Mouse (Mus musculus): Measurements from ENCODE around the gene Ptger2. TPM values are rescaled to one million over a fixed set of nuclear protein-coding genes. Genes with fewer than 3 reads are reported as not detected.

The Ptger2 gene
- polyA plus RNA-seq, 1 experiment from 2014 or later = 0.27 TPM

DNA sequence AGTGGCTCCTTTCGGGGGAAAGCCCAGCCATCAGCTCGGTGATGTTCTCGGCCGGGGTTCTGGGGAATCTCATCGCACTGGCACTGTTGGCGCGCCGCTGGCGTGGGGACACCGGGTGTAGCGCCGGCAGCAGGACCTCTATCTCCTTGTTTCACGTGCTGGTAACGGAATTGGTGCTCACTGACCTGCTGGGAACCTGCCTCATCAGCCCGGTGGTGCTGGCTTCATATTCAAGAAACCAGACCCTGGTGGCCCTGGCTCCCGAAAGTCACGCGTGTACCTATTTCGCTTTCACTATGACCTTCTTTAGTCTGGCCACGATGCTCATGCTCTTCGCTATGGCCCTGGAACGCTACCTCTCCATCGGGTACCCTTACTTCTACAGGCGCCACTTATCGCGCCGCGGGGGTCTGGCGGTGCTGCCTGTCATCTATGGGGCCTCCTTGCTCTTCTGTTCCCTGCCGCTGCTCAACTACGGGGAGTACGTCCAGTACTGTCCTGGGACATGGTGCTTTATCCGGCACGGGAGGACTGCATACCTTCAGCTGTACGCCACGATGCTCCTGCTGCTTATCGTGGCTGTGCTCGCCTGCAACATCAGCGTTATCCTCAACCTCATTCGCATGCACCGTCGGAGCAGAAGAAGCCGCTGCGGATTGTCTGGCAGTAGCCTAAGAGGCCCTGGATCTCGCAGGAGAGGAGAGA is 1.2 kb downstream of the Ptger2 start:
- Histone ChIP-seq H3K27ac (ENCODE audit: low read depth, low read length) (no peak overlapping the region), H3K27me3 (replicated peaks; ENCODE audit: control insufficient read depth, insufficient read depth, low read length) (0 out of 2 replicates have a peak, but pooled peaks cover 6% of the 10 kb centered on the region), H3K36me3 (ENCODE audit: control insufficient read depth, insufficient read depth, low read length) (no peaks in the 10 kb centered on the region), H3K4me3 (ENCODE audit: low read depth, low read length) (peak overlapping the region; percentile 40), H3K9me3 (replicated peaks; ENCODE audit: control insufficient read depth, low read length) (no peaks in the 10 kb centered on the region), H3K4me1 (ENCODE audit: control insufficient read depth, insufficient read depth, low read length) (peaks cover 3% of the 10 kb centered on the region; the same call in 1 of the 2 replicates), H3K4me2 (ENCODE audit: low read length) (peak overlapping the region; percentile 87), H3K9ac (ENCODE audit: low read length) (peak overlapping the region; percentile 59)
- 1% methylated on average over 45 of the region's 45 CpGs for WGBS
- peak; percentile 31 for DNase-seq (ENCODE audit: low spot score)
- ATAC-seq = peak; percentile 62

DNA sequence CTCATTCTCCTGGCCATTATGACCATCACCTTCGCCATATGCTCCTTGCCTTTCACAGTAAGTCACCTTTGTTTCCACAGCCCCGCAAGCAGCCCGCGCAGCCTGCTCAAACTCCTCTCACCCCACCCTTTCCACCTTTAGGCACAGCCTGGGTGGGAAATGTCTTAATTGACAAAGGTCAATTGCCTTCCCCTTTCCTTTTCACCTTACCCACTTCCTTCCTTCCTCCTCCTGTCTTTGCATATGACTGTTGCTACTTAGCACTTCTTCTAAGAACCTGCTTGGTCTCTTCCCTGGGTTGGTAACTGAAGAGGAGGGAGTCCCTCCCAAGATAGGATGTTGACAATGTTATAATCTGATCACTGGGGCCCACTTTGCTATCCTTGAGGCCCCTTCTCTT is 1.8 kb downstream of the Ptger2 start:
- Histone ChIP-seq H3K4me2 (ENCODE audit: low read length) (peak overlapping the region; percentile 87), H3K27ac (ENCODE audit: low read depth, low read length) (no peak overlapping the region), H3K9ac (ENCODE audit: low read length) (peak overlapping the region; percentile 59), H3K36me3 (ENCODE audit: control insufficient read depth, insufficient read depth, low read length) (no peaks in the 10 kb centered on the region), H3K4me1 (ENCODE audit: control insufficient read depth, insufficient read depth, low read length) (peaks cover 3% of the 10 kb centered on the region; the same call in 1 of the 2 replicates), H3K27me3 (replicated peaks; ENCODE audit: control insufficient read depth, insufficient read depth, low read length) (0 out of 2 replicates have a peak, but pooled peaks cover 6% of the 10 kb centered on the region), H3K9me3 (replicated peaks; ENCODE audit: control insufficient read depth, low read length) (no peaks in the 10 kb centered on the region), H3K4me3 (ENCODE audit: low read depth, low read length) (peak overlapping the region; percentile 40)
- no peak for ATAC-seq
- 31% methylated on average over 4 of the region's 4 CpGs for WGBS
- no peak for DNase-seq (ENCODE audit: low spot score)

DNA sequence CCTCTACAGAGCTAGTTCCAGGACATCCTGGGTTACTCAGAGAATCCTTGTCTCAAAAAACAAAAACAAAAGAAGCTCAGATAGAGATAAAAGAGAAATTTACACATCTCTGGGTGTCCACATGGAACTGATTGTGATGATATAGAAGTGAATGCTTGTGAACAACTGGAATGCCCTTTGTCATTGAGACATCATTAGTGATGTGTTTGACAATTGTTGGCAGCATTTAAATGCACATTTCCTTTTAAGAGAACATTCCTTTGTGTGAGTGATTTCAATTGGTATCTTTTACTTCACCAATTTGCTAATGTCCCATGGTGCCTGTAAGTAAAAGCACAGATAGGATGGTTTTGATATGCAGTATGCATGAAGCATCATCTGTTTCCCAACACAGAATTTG is 6.3 kb downstream of the Ptger2 start:
- DNase-seq (ENCODE audit: low spot score) = no peak
- Histone ChIP-seq H3K27me3 (replicated peaks; ENCODE audit: control insufficient read depth, insufficient read depth, low read length) (0 out of 2 replicates have a peak, but pooled peaks cover 3% of the 10 kb centered on the region), H3K9me3 (replicated peaks; ENCODE audit: control insufficient read depth, low read length) (no peaks in the 10 kb centered on the region), H3K36me3 (ENCODE audit: control insufficient read depth, insufficient read depth, low read length) (no peaks in the 10 kb centered on the region), H3K4me3 (ENCODE audit: low read depth, low read length) (no peak overlapping the region), H3K9ac (ENCODE audit: low read length) (no peak overlapping the region), H3K4me2 (ENCODE audit: low read length) (no peak overlapping the region), H3K4me1 (ENCODE audit: control insufficient read depth, insufficient read depth, low read length) (no peaks in the 10 kb centered on the region; the same call in 1 of the 2 replicates), H3K27ac (ENCODE audit: low read depth, low read length) (no peak overlapping the region)
- ATAC-seq = no peak

DNA sequence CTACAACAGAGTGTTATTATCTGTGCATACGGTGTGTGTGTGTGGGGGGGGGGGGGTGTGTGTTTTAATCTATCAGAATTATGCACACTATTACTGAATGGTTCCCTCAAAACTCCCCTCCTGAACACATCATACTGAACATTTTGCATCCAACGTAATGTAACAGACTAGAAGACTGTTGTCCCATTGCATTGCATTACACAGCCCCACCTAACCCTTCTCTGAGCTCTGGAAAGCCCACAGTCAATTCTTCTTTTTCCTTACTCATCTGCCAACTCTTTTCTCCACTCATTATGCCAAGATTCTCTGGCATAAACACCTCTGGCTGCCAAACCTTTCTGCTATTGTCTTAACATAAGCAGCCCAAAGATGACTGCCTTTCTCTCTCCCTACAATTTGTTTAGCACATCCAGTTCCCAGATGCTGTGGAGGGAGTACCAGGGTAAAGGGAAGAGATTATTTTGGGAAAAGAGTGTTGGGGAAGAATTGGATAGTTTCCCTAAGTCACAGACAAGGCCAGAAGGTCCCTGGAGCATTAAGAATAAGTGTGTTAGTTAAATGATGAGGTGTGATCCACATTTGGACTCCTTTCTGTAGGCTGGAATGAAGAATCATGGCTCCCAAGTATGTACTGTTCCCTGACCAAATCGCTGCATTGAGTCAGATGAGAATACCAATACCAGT is 12.2 kb downstream of the Ptger2 start:
- no peaks in the 10 kb centered on the region for H3K4me1 ChIP-seq (ENCODE audit: control insufficient read depth, insufficient read depth, low read length)
- ATAC-seq = no peak
- DNase-seq (ENCODE audit: low spot score) = no peak
- H3K36me3 ChIP-seq (ENCODE audit: control insufficient read depth, insufficient read depth, low read length) = no peaks in the 10 kb centered on the region
- no peak overlapping the region for H3K4me2 ChIP-seq (ENCODE audit: low read length)
- no peak overlapping the region for H3K27ac ChIP-seq (ENCODE audit: low read depth, low read length)
- no peak overlapping the region for H3K9ac ChIP-seq (ENCODE audit: low read length)
- H3K4me3 ChIP-seq (ENCODE audit: low read depth, low read length) = no peak overlapping the region
- no peaks in the 10 kb centered on the region for H3K27me3 ChIP-seq (replicated peaks; ENCODE audit: control insufficient read depth, insufficient read depth, low read length)
- H3K9me3 ChIP-seq (replicated peaks; ENCODE audit: control insufficient read depth, low read length) = no peaks in the 10 kb centered on the region
- 81% methylated on average over 3 of the region's 3 CpGs for WGBS

DNA sequence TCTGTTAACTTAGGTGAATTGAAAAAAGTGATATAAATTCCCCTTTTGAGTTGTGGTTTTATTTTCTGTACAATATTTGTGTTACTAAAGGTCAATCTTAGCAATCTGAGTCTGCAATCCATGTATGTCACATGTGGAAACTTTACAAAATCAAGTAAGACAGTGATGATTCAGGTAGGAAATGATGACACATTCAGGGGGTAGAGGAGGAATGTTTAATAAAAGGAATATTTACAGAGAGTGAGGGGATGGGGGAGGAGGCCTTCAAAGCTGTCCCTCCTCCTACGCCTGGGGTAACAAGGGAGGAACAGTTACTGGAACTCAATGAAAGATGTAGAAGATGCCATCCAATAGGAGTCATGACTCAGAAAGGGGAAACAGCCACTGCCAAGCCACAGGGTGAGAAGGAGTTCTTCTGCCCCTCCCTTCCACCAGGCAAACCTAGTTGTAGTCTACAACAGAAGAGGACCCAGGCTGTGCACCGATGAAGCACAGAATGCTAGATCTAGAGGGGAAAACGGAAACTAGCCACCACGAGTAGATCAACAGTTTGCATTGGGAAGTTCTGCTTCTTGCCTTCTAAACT is 17.8 kb downstream of the Ptger2 start:
- Histone ChIP-seq H3K4me3 (ENCODE audit: low read depth, low read length) (no peak overlapping the region), H3K27me3 (replicated peaks; ENCODE audit: control insufficient read depth, insufficient read depth, low read length) (no peaks in the 10 kb centered on the region), H3K9me3 (replicated peaks; ENCODE audit: control insufficient read depth, low read length) (no peaks in the 10 kb centered on the region), H3K9ac (ENCODE audit: low read length) (no peak overlapping the region), H3K4me2 (ENCODE audit: low read length) (no peak overlapping the region), H3K4me1 (ENCODE audit: control insufficient read depth, insufficient read depth, low read length) (no peaks in the 10 kb centered on the region), H3K36me3 (ENCODE audit: control insufficient read depth, insufficient read depth, low read length) (no peaks in the 10 kb centered on the region), H3K27ac (ENCODE audit: low read depth, low read length) (no peak overlapping the region)
- no peak for ATAC-seq
- WGBS = 94% methylated on average over 4 of the region's 4 CpGs
- no peak for DNase-seq (ENCODE audit: low spot score)

DNA sequence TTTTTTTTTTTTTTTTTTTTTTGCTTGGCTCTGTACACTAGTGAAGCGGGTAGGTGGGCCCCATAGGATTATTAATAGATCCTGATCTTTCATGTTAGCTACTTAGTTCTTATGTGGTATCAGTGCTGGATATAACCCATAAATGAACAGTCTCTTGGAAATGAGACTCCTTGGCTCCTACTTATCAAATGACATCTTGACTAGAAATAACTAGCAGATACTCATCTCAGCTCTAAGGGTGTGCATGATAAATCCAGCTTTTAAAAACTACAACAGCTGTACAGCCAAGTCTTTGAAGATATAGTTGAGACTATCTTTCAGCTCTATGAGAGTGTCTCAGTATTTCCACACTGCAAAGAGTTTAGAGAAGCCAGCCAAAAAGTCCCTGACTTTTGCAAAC is 21.2 kb downstream of the Ptger2 start:
- ATAC-seq (no peak), DNase-seq (ENCODE audit: low spot score) (no peak)
- no peak overlapping the region for H3K4me3 ChIP-seq (ENCODE audit: low read depth, low read length)
- no peak overlapping the region for H3K27ac ChIP-seq (ENCODE audit: low read depth, low read length)
- H3K9ac ChIP-seq (ENCODE audit: low read length) = no peak overlapping the region
- no peak overlapping the region for H3K4me2 ChIP-seq (ENCODE audit: low read length)
- WGBS = 95% methylated on average over 1 of the region's 1 CpGs
- no peaks in the 10 kb centered on the region for H3K4me1 ChIP-seq (ENCODE audit: control insufficient read depth, insufficient read depth, low read length)
- no peaks in the 10 kb centered on the region for H3K27me3 ChIP-seq (replicated peaks; ENCODE audit: control insufficient read depth, insufficient read depth, low read length)
- H3K9me3 ChIP-seq (replicated peaks; ENCODE audit: control insufficient read depth, low read length) = no peaks in the 10 kb centered on the region
- H3K36me3 ChIP-seq (ENCODE audit: control insufficient read depth, insufficient read depth, low read length) = no peaks in the 10 kb centered on the region

DNA sequence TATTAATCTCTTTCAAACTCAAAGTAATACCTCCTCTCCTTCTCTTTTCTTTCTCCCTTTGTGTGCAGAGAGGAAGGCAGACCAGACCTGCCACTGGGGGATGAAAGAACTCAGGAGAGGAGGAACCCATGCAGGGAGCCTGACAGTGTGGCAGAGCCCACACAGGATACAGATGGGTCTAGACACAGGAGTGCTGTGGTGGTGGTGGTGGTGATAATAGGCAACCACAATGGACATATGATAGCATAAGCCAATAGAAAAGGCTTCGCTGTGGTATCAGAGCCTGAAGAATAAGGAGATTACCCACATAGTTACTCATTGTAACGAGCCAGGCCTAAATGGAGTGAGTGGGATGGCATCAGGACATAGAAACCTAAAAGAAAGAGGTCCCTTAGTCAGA is 23.3 kb downstream of the Ptger2 start:
- H3K9me3 ChIP-seq (replicated peaks; ENCODE audit: control insufficient read depth, low read length) = no peaks in the 10 kb centered on the region
- H3K4me1 ChIP-seq (ENCODE audit: control insufficient read depth, insufficient read depth, low read length) = no peaks in the 10 kb centered on the region
- ATAC-seq (no peak), DNase-seq (ENCODE audit: low spot score) (no peak)
- H3K4me2 ChIP-seq (ENCODE audit: low read length) = no peak overlapping the region
- H3K27me3 ChIP-seq (replicated peaks; ENCODE audit: control insufficient read depth, insufficient read depth, low read length) = no peaks in the 10 kb centered on the region
- H3K4me3 ChIP-seq (ENCODE audit: low read depth, low read length) = no peak overlapping the region
- H3K27ac ChIP-seq (ENCODE audit: low read depth, low read length) = no peak overlapping the region
- WGBS = 80% methylated on average over 2 of the region's 2 CpGs
- H3K9ac ChIP-seq (ENCODE audit: low read length) = no peak overlapping the region
- no peaks in the 10 kb centered on the region for H3K36me3 ChIP-seq (ENCODE audit: control insufficient read depth, insufficient read depth, low read length)

DNA sequence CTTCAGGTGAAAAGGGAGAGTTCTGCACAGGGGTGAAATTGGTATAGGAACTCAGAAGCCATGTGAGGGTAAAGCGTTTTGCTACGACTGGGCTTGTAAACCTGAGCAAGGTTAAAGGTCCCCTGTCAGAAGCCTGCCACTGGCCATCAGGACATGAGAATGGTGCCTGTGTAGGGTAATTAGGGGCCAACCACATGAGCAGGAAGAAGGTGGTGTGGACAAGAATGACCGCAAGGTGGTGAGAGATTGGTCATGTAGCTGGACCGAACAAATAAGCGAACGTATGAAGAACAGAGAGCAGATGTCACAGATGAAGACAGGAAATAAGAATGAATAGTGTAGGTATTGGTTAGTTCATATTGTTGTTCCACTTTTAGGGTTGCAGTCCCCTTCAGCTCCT is 23.7 kb downstream of the Ptger2 start:
- no peak for ATAC-seq
- no peaks in the 10 kb centered on the region for H3K27me3 ChIP-seq (replicated peaks; ENCODE audit: control insufficient read depth, insufficient read depth, low read length)

DNA sequence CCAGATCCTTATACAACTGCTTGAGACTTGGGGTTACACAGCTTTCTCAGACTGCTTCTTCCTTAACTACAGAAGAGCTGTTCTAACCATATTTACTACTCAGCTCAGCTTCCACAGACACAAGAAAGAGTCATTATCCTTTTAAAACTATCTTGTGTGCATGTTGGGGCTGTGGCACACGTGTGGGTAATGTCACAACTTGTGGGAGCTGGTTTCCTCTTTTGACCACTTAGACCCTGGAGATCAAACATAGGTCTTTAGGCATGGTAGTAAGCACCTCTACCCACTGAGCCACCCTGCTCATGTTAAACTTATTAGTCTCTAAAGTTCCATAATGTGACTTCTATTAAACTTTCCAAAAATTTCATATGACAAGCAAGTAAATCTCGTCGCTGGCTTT is 33.6 kb downstream of the Ptger2 start:
- Histone ChIP-seq H3K4me3 (ENCODE audit: low read depth, low read length) (no peak overlapping the region), H3K4me2 (ENCODE audit: low read length) (no peak overlapping the region), H3K4me1 (ENCODE audit: control insufficient read depth, insufficient read depth, low read length) (no peaks in the 10 kb centered on the region), H3K27me3 (replicated peaks; ENCODE audit: control insufficient read depth, insufficient read depth, low read length) (no peaks in the 10 kb centered on the region), H3K27ac (ENCODE audit: low read depth, low read length) (no peak overlapping the region), H3K9me3 (replicated peaks; ENCODE audit: control insufficient read depth, low read length) (no peaks in the 10 kb centered on the region), H3K9ac (ENCODE audit: low read length) (no peak overlapping the region), H3K36me3 (ENCODE audit: control insufficient read depth, insufficient read depth, low read length) (no peaks in the 10 kb centered on the region)
- ATAC-seq (no peak), DNase-seq (ENCODE audit: low spot score) (no peak)
- 93% methylated on average over 3 of the region's 3 CpGs for WGBS

More for the DNA sequence above, 23.7 kb downstream of the Ptger2 start:
- DNase-seq (ENCODE audit: low spot score) = no peak
- Histone ChIP-seq H3K9me3 (replicated peaks; ENCODE audit: control insufficient read depth, low read length) (no peaks in the 10 kb centered on the region), H3K27ac (ENCODE audit: low read depth, low read length) (no peak overlapping the region), H3K9ac (ENCODE audit: low read length) (no peak overlapping the region), H3K4me1 (ENCODE audit: control insufficient read depth, insufficient read depth, low read length) (no peaks in the 10 kb centered on the region), H3K4me3 (ENCODE audit: low read depth, low read length) (no peak overlapping the region), H3K4me2 (ENCODE audit: low read length) (no peak overlapping the region), H3K36me3 (ENCODE audit: control insufficient read depth, insufficient read depth, low read length) (no peaks in the 10 kb centered on the region)
- WGBS = 96% methylated on average over 6 of the region's 6 CpGs

All from forebrain, embryonic 14.5 days (tissue).